ENCODE assay signal across 8 mouse cellular contexts in the genomic region with DNA sequence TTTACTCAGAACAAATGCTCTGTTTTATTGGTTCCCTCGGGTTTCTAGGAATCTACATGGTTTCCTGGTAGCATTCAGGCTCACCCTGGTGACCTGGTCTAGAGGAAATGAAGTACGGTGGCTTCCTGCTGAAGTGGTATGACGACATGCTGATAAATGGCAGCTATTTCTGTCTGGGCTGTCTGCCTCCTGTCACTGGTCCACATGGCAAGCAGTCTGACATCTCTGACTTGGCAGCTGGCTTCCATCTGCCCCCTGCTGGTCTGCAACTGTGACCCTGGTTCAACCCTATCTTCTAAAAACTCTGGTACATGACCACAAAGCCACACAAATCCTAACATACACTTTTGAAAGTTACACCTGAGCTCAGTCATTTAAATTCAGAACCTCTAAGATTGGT.
DNase-seq lines count a peak whose midpoint lies in the region; ATAC-seq and TF ChIP-seq lines count a peak whose summit lies in the region.

No protein-coding gene starts in this region.

- TF ChIP-seq POLR2A in limb, embryonic 14.5 days (IDR thresholded peaks at IDR 0.05; ENCODE audit: borderline replicate concordance, extremely low read depth, insufficient read depth, insufficient read length): no peak

- no peaks in the 10 kb centered on the region for H3K9me3 ChIP-seq in forebrain, embryonic 10.5 days
- H3K9me3 ChIP-seq in forebrain, embryonic 15.5 days: no peaks in the 10 kb centered on the region
- no peaks in the 10 kb centered on the region for H3K9me3 ChIP-seq in embryonic facial prominence, embryonic 14.5 days (ENCODE audit: control insufficient read depth, low read length)
- no peaks in the 10 kb centered on the region for H3K9me3 ChIP-seq in limb, embryonic 14.5 days (ENCODE audit: control insufficient read depth, low read length)
- H3K9me3 ChIP-seq in intestine, embryonic 15.5 days: no peaks in the 10 kb centered on the region

- H3K9ac ChIP-seq in forebrain, embryonic 15.5 days (replicated peaks): no peak overlapping the region
- no peak overlapping the region for H3K9ac ChIP-seq in embryonic facial prominence, embryonic 14.5 days (ENCODE audit: low read depth, low read length)
- H3K9ac ChIP-seq in limb, embryonic 14.5 days (ENCODE audit: low read depth, low read length, severe bottlenecking): no peak overlapping the region
- no peak overlapping the region for H3K9ac ChIP-seq in intestine, embryonic 15.5 days

- 75% methylated on average over 3 of the region's 3 CpGs for WGBS in forebrain, embryonic 10.5 days
- WGBS in forebrain, embryonic 15.5 days: 43% methylated on average over 3 of the region's 3 CpGs
- WGBS in embryonic facial prominence, embryonic 14.5 days: 19% methylated on average over 3 of the region's 3 CpGs
- 5% methylated on average over 3 of the region's 3 CpGs for WGBS in limb, embryonic 14.5 days
- 12% methylated on average over 3 of the region's 3 CpGs for WGBS in intestine, embryonic 15.5 days

- no peaks in the 10 kb centered on the region for H3K27me3 ChIP-seq in forebrain, embryonic 10.5 days (ENCODE audit: poor library complexity, severe bottlenecking)
- no peaks in the 10 kb centered on the region for H3K27me3 ChIP-seq in forebrain, embryonic 15.5 days
- H3K27me3 ChIP-seq in embryonic facial prominence, embryonic 14.5 days (replicated peaks; ENCODE audit: control insufficient read depth, insufficient read depth, low read length): no peaks in the 10 kb centered on the region
- H3K27me3 ChIP-seq in limb, embryonic 14.5 days (ENCODE audit: control insufficient read depth, insufficient read depth, low read length): no peaks in the 10 kb centered on the region
- H3K27me3 ChIP-seq in intestine, embryonic 15.5 days (replicated peaks): no peaks in the 10 kb centered on the region

- H3K4me3 ChIP-seq in forebrain, embryonic 10.5 days: no peak overlapping the region
- H3K4me3 ChIP-seq in forebrain, embryonic 15.5 days: no peak overlapping the region
- no peak overlapping the region for H3K4me3 ChIP-seq in embryonic facial prominence, embryonic 14.5 days (ENCODE audit: low read depth, low read length)
- no peak overlapping the region for H3K4me3 ChIP-seq in limb, embryonic 14.5 days (replicated peaks; ENCODE audit: low read length)
- H3K4me3 ChIP-seq in intestine, embryonic 15.5 days (replicated peaks): no peak overlapping the region

- H3K36me3 ChIP-seq in forebrain, embryonic 10.5 days (replicated peaks): no peaks in the 10 kb centered on the region
- H3K36me3 ChIP-seq in forebrain, embryonic 15.5 days: no peaks in the 10 kb centered on the region
- no peaks in the 10 kb centered on the region for H3K36me3 ChIP-seq in embryonic facial prominence, embryonic 14.5 days (ENCODE audit: control insufficient read depth, insufficient read depth, low read length)
- H3K36me3 ChIP-seq in limb, embryonic 14.5 days (ENCODE audit: control insufficient read depth, insufficient read depth, low read length): no peaks in the 10 kb centered on the region
- H3K36me3 ChIP-seq in intestine, embryonic 15.5 days: no peaks in the 10 kb centered on the region

- DNase-seq in forebrain, embryonic 10.5 days (ENCODE audit: extremely low spot score, low spot score): peak; percentile 29
- DNase-seq in adrenal gland, adult 2 months: peak; percentile 61
- DNase-seq in embryonic facial prominence, embryonic 14.5 days (ENCODE audit: low spot score): peak; percentile 49
- DNase-seq in heart, postnatal 10 days: peak; percentile 91 to 92
- peak; percentile 44 for DNase-seq in limb, embryonic 14.5 days (ENCODE audit: low spot score)
- peak; percentile 4 for DNase-seq in testis, postnatal 14 days (ENCODE audit: low spot score)

- no peaks in the 10 kb centered on the region for H3K4me1 ChIP-seq in forebrain, embryonic 10.5 days
- no peaks in the 10 kb centered on the region for H3K4me1 ChIP-seq in forebrain, embryonic 15.5 days
- H3K4me1 ChIP-seq in embryonic facial prominence, embryonic 14.5 days (ENCODE audit: control insufficient read depth, insufficient read depth, low read length): no peaks in the 10 kb centered on the region; the same call in 1 of the 2 replicates
- H3K4me1 ChIP-seq in limb, embryonic 14.5 days (ENCODE audit: control insufficient read depth, insufficient read depth, low read length): no peaks in the 10 kb centered on the region; the same call in 1 of the 2 replicates
- H3K4me1 ChIP-seq in intestine, embryonic 15.5 days (replicated peaks): no peaks in the 10 kb centered on the region

- no peak; the same call in 1 of the 2 replicates for ATAC-seq in forebrain, embryonic 15.5 days (replicated peaks)
- ATAC-seq in embryonic facial prominence, embryonic 14.5 days (ENCODE audit: low read depth): 0 out of 2 replicates have a peak, but pooled peaks have one; percentile 41
- peak; percentile 47; the same call in 1 of the 2 replicates for ATAC-seq in limb, embryonic 14.5 days (ENCODE audit: low FRiP score, low read depth)
- ATAC-seq in intestine, embryonic 15.5 days: no peak

- no peak overlapping the region for H3K27ac ChIP-seq in forebrain, embryonic 10.5 days
- no peak overlapping the region for H3K27ac ChIP-seq in forebrain, embryonic 15.5 days (replicated peaks)
- H3K27ac ChIP-seq in embryonic facial prominence, embryonic 14.5 days (replicated peaks; ENCODE audit: low read depth, low read length): no peak overlapping the region
- H3K27ac ChIP-seq in limb, embryonic 14.5 days (replicated peaks; ENCODE audit: low read depth, low read length): no peak overlapping the region
- no peak overlapping the region for H3K27ac ChIP-seq in intestine, embryonic 15.5 days

- intact Hi-C loops in heart, postnatal 10 days (cut with DNase I): loop anchor here (1.0 to 2.0 kb wide), 2 partner anchors 675 to 745 kb away; no protein-coding TSS in a partner anchor

- no peak overlapping the region for H3K4me2 ChIP-seq in forebrain, embryonic 15.5 days (replicated peaks)
- no peak overlapping the region for H3K4me2 ChIP-seq in embryonic facial prominence, embryonic 14.5 days (ENCODE audit: low read depth, low read length)
- no peak overlapping the region for H3K4me2 ChIP-seq in limb, embryonic 14.5 days (replicated peaks; ENCODE audit: low read depth, low read length, severe bottlenecking)
- H3K4me2 ChIP-seq in intestine, embryonic 15.5 days (replicated peaks): no peak overlapping the region

Comparison
In these comparisons a context has a peak if more than half of its experiments do, and no peak if none do; other contexts are left out.
1. DNase-seq: peak in every context shown above with its lines; median percentile 92 in heart, postnatal 10 days; 61 in adrenal gland, adult 2 months; 49 in embryonic facial prominence, embryonic 14.5 days; 44 in limb, embryonic 14.5 days; 29 in forebrain, embryonic 10.5 days; 4 in testis, postnatal 14 days.
2. ATAC-seq: peak in embryonic facial prominence, embryonic 14.5 days (single experiment) and limb, embryonic 14.5 days (single experiment); none in forebrain, embryonic 15.5 days (single experiment) and intestine, embryonic 15.5 days (single experiment).